Mouse (Mus musculus): ENCODE measurements around the gene C1rl.

- TF ChIP-seq CTCF (IDR thresholded peaks at IDR 0.05; ENCODE audit: low read depth, low read length): no peak
- TF ChIP-seq POLR2A (IDR thresholded peaks at IDR 0.05; ENCODE audit: extremely low read depth, insufficient read depth, low read length): no peak
These were observed 43.8 kb upstream of the C1rl start for GRCm38 (mm10) chr6:124448959-124449667.
